Mouse (Mus musculus) bone marrow macrophage, adult 2 months (primary cell): Measurements from ENCODE around the gene Slc1a7.

Experiments
- CTCF ChIP-seq: IDR thresholded peaks from 2 replicates; pipeline ENCODE4 v1.5.1; 2012; ENCODE audit warnings: low read depth, mild to moderate bottlenecking, low read length, moderate library complexity
- POLR2A ChIP-seq: IDR thresholded peaks from 2 replicates; pipeline ENCODE4 v1.6.1; 2012; ENCODE audit warnings: mild to moderate bottlenecking, low read depth, low read length, borderline replicate concordance

DNA sequence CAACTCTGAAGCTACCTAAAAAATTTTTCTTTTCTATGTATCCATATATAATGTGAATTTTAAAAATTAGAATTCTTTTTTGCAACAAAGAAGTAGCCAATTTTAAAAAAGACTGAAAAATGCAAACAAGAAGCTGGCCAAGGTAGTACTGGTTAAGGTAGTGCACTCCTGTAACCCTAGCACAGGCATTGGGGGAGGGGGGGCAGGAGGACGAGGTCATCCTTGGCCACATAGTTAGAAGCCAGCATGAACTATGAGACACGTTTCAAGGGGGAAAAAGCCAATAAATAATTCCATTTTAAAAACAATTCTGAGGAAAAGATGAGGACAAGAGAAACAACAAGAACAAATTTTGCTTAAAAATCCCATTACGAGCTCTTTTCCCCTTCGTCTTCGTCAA, 94.4 kb downstream of the Slc1a7 start:
- TF ChIP-seq CTCF (no peak), POLR2A (no peak)
